Mouse (Mus musculus): ENCODE data around the gene Prickle4. TPM values are rescaled to one million over a fixed set of nuclear protein-coding genes. Genes with fewer than 3 reads are reported as not detected.

Gene Prickle4
- polyA plus RNA-seq, 1 experiment: 2.2 TPM

- no peaks in the 10 kb centered on the region for H3K27me3 ChIP-seq (ENCODE audit: control insufficient read depth, insufficient read depth, low read length, poor library complexity, severe bottlenecking)
- no peaks in the 10 kb centered on the region; the same call in 1 of the 2 replicates for H3K36me3 ChIP-seq (ENCODE audit: control insufficient read depth, insufficient read depth, low read length, poor library complexity, severe bottlenecking)
- H3K9me3 ChIP-seq (replicated peaks; ENCODE audit: control insufficient read depth, insufficient read depth, low read length, poor library complexity, severe bottlenecking): no peaks in the 10 kb centered on the region
- H3K4me3 ChIP-seq (ENCODE audit: low read depth, low read length): no peak overlapping the region
- no peak overlapping the region for H3K9ac ChIP-seq (ENCODE audit: low read depth, poor library complexity, severe bottlenecking)
- no peak overlapping the region for H3K27ac ChIP-seq (ENCODE audit: insufficient read depth, low read length)
- no peak for TF ChIP-seq EP300 (IDR thresholded peaks at IDR 0.05; ENCODE audit: insufficient read depth, low read depth, low read length)
- no peak for TF ChIP-seq CTCF (IDR thresholded peaks at IDR 0.05; ENCODE audit: low read depth, low read length)
- no peak for TF ChIP-seq POLR2A (IDR thresholded peaks at IDR 0.05; ENCODE audit: insufficient read depth, low read length)
- H3K4me1 ChIP-seq (ENCODE audit: control insufficient read depth, insufficient read depth, low read length): no peaks in the 10 kb centered on the region
These were observed 2.9 kb downstream of the Prickle4 start for GRCm38 (mm10) chr17:47691650-47692049.

DNA sequence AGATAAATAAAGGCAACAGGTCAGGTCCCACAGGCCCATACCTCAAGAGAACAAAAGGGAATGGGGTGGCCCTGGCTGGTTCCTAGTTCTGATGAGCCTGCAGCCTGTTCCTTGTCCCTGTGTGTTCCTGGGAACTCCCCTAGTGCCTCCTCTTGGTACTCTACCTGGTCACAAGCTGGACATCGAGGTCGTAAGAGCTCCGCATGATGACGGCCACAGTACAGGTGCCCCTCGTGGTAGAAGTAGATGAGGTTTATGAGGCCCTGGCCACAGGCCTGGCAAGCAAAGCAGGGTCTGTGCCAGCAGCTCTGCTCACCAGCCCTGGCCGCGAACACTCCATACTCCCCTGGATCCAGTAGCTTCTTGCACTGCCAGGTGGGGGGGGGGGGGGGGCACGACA, 4.6 kb downstream of the Prickle4 start:
- no peak for TF ChIP-seq CTCF (IDR thresholded peaks at IDR 0.05; ENCODE audit: low read depth, low read length)
- peaks cover 1% of the 10 kb centered on the region for H3K4me1 ChIP-seq (ENCODE audit: control insufficient read depth, insufficient read depth, low read length)
- no peak overlapping the region for H3K9ac ChIP-seq (ENCODE audit: low read depth, poor library complexity, severe bottlenecking)
- no peak overlapping the region for H3K4me3 ChIP-seq (ENCODE audit: low read depth, low read length)
- H3K27me3 ChIP-seq (ENCODE audit: control insufficient read depth, insufficient read depth, low read length, poor library complexity, severe bottlenecking): no peaks in the 10 kb centered on the region
- no peak overlapping the region for H3K27ac ChIP-seq (ENCODE audit: insufficient read depth, low read length)
- no peaks in the 10 kb centered on the region; the same call in 1 of the 2 replicates for H3K36me3 ChIP-seq (ENCODE audit: control insufficient read depth, insufficient read depth, low read length, poor library complexity, severe bottlenecking)
- H3K9me3 ChIP-seq (replicated peaks; ENCODE audit: control insufficient read depth, insufficient read depth, low read length, poor library complexity, severe bottlenecking): no peaks in the 10 kb centered on the region

DNA sequence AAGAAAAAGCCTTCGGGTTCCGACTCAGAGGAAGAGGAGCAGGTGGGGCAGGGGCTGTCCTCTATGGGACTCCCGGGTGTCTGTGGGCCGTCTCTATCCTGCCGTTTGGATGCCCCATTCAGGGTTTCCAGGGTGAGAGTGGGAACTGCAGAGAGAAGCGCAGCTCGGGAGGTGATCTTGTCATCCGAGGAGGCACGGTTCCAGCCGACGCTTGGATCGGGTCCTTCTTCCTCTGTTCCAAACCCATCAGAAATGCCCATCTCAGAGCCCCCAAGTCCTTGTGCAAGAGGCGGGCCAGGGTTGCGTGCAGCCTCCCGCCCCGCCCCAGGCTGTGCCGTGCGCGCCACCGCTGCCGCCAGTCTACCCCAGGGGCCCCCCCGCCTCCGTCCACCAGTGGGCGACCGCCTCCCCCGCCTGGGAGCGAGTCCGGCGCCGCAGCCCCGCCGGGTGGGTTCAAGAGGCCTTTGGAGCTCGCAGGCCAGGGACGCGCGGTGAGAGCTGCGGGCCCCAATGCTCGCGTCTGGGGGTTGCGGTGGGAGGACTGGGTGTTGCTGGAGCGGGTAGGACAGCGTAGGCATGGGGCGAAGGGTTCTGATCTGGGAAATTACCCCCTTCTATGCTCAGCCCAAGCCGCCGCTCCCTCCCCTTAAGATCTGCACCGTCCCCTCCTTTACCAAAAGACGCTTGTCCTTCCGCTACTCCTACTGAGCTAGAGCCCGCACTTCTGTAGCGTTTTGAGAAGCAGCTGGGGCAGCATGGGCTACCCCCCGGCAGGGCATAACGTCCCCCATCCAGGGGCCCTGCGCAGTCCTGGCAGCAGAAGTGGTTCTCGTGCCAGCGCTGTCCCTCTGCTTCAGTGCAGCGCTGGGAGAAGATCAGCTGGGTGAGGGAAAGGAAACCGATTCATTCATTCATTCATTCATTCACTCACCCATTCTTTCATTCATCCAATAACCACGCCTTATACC, 5.6 kb downstream of the Prickle4 start, which contains the start of gene Frs3:
Frs3 (plus strand) TSS at position 423 of the 968 bp plus-strand sequence.
- peak within 1 kb of the TSS; percentile 93 for H3K4me3 ChIP-seq (ENCODE audit: low read depth, low read length)
- H3K4me1 ChIP-seq (ENCODE audit: control insufficient read depth, insufficient read depth, low read length): peaks cover 1% of the 10 kb centered on the region
- TF ChIP-seq EP300 (IDR thresholded peaks at IDR 0.05; ENCODE audit: insufficient read depth, low read depth, low read length) (no peak), CTCF (IDR thresholded peaks at IDR 0.05; ENCODE audit: low read depth, low read length) (no peak), POLR2A (IDR thresholded peaks at IDR 0.05; ENCODE audit: insufficient read depth, low read length) (no peak)
- peak within 1 kb of the TSS; percentile 87 for H3K9ac ChIP-seq (ENCODE audit: low read depth, poor library complexity, severe bottlenecking)
- H3K36me3 ChIP-seq (ENCODE audit: control insufficient read depth, insufficient read depth, low read length, poor library complexity, severe bottlenecking): no peaks in the 10 kb centered on the region; the same call in 1 of the 2 replicates
- H3K27me3 ChIP-seq (ENCODE audit: control insufficient read depth, insufficient read depth, low read length, poor library complexity, severe bottlenecking): no peaks in the 10 kb centered on the region
- no peak within 1 kb of the TSS for H3K27ac ChIP-seq (ENCODE audit: insufficient read depth, low read length)
- H3K9me3 ChIP-seq (replicated peaks; ENCODE audit: control insufficient read depth, insufficient read depth, low read length, poor library complexity, severe bottlenecking): no peaks in the 10 kb centered on the region

DNA sequence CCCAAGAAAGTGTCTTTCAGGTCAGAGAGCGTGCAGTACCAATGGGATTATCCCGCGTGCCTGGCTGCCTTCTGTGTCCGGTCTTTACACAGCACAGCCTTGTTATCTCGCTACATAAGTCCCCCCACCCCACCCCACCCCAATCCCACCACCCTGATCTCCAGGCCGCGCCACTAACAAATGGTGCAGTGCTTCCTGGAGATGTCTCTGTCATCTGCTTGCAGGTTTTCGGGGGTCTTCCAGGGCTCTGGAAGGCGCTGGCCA, 6.3 kb downstream of the Prickle4 start, which contains the start of gene Tomm6:
Tomm6 (minus strand) TSS at position 43 of the 264 bp plus-strand sequence.
- Histone ChIP-seq H3K27me3 (ENCODE audit: control insufficient read depth, insufficient read depth, low read length, poor library complexity, severe bottlenecking) (no peaks in the 10 kb centered on the region), H3K9ac (ENCODE audit: low read depth, poor library complexity, severe bottlenecking) (peak within 1 kb of the TSS; percentile 87), H3K4me1 (ENCODE audit: control insufficient read depth, insufficient read depth, low read length) (peaks cover 1% of the 10 kb centered on the region), H3K36me3 (ENCODE audit: control insufficient read depth, insufficient read depth, low read length, poor library complexity, severe bottlenecking) (no peaks in the 10 kb centered on the region; the same call in 1 of the 2 replicates), H3K27ac (ENCODE audit: insufficient read depth, low read length) (no peak within 1 kb of the TSS), H3K4me3 (ENCODE audit: low read depth, low read length) (peak within 1 kb of the TSS; percentile 93), H3K9me3 (replicated peaks; ENCODE audit: control insufficient read depth, insufficient read depth, low read length, poor library complexity, severe bottlenecking) (no peaks in the 10 kb centered on the region)
- TF ChIP-seq CTCF (IDR thresholded peaks at IDR 0.05; ENCODE audit: low read depth, low read length): no peak
- no peak for TF ChIP-seq EP300 (IDR thresholded peaks at IDR 0.05; ENCODE audit: insufficient read depth, low read depth, low read length)
- TF ChIP-seq POLR2A (IDR thresholded peaks at IDR 0.05; ENCODE audit: insufficient read depth, low read length): no peak

DNA sequence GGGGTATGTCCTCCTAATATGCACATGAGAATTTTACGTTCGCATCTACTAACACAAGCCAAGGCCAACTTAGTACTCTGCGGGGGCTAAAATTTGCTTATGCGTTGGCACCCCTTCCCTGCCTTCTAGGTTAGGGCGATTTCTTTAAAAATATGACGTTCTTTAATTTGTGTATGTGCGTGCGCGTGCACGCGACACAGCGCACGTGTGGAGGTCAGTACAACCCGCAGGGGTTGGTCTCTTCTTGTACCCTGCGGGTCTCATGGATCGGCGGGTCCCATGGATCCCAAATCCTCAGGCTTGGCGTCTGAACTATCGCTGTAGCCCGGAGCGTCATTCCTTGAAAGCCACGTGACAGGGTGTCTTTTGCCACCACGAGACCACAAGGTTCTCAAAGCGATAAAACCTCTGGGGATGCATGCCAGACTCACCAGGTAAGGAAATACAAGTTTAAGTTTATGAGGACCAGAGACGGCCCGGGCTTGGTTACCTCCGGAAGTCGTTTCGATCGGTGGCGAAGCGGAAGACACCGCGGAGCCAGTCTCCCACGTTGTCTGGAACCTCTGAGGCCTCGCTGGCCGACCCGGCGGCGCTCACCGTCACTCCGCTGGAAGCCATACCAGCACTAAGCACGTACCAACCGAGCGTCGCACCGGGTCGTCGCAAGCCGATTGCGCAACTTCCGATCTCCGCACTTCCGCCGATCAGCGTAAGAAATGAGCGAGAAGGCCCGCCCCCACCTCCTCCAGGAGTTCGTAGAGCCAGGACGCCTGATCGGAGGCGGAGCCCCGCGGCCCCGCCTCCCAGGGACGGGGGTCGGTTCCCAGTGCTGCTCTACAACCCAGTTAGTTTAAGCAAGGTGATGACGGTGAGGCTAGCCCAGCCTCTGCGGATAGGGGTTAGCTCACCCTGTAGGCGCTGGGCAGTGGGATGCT, 6.9 kb downstream of the Prickle4 start:
- H3K4me1 ChIP-seq (ENCODE audit: control insufficient read depth, insufficient read depth, low read length): peaks cover 1% of the 10 kb centered on the region
- H3K27ac ChIP-seq (ENCODE audit: insufficient read depth, low read length): no peak overlapping the region
- H3K27me3 ChIP-seq (ENCODE audit: control insufficient read depth, insufficient read depth, low read length, poor library complexity, severe bottlenecking): no peaks in the 10 kb centered on the region
- TF ChIP-seq POLR2A (IDR thresholded peaks at IDR 0.05; ENCODE audit: insufficient read depth, low read length) (peak; percentile 72), EP300 (IDR thresholded peaks at IDR 0.05; ENCODE audit: insufficient read depth, low read depth, low read length) (no peak)
- H3K9me3 ChIP-seq (replicated peaks; ENCODE audit: control insufficient read depth, insufficient read depth, low read length, poor library complexity, severe bottlenecking): no peaks in the 10 kb centered on the region
- peak overlapping the region; percentile 87 for H3K9ac ChIP-seq (ENCODE audit: low read depth, poor library complexity, severe bottlenecking)
- no peaks in the 10 kb centered on the region; the same call in 1 of the 2 replicates for H3K36me3 ChIP-seq (ENCODE audit: control insufficient read depth, insufficient read depth, low read length, poor library complexity, severe bottlenecking)
- peak overlapping the region; percentile 93 for H3K4me3 ChIP-seq (ENCODE audit: low read depth, low read length)

Measured in ES-Bruce4 (cell line).